Mouse (Mus musculus): ENCODE measurements around the gene Gjc1.
A peak's percentile ranks its signal among the peaks of the same experiment; 100 is the strongest.

Gene Gjc1

DNA sequence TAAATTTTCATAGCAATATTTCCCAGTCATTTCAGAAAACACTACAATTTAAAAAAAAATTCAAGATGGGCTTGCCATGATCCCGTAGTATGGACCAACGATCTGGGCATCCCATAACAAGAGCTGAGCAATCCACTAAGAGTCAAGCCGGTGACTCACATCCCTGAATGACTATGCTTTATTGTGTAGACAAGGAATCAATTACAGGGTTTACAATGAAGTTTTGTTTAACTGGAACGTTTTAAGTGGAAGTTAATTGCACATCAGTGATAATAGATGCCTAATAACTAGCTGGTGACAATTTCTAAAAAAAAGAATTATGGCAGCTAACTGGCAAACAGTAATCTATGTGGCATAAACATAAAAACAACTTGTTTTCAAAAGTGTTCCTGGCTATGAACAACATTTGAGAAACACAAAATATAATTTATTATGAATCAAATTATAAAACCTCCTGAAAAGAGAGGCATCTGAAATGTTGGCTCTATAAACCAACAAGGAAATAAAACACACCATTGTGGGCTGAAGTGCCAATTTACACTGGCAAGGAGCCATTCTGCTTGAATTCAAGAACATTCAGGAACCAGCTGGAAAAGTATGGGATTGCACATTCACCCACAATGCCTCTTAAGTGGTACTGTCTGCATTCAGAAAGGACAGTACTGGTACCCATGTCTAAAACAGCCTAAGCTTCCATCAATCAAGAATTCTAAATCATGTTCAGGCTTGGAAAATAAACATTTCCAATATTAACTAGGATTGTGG lies 8.6 kb downstream of the Gjc1 start:
- DNase-seq: peak; percentile 23

DNA sequence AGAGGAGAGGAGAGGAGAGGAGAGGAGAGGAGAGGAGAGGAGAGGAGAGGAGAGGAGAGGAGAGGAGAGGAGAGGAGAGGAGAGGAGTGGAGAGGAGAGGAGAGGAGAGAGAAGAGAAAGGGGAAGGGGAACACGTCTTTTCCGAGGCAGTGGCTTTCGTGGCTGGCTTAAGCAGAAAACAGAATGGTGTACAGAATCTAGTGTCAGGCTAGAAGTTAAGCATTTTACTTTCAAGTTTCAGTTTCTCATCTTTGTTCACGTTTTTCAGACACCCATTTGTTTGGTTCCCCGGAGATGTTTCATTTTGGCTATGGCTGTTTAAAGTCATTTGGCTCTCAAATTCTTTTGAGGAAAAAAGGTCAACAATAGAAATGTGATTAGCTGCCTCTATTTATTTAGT lies 11.3 kb downstream of the Gjc1 start:
- DNase-seq: no peak

DNA sequence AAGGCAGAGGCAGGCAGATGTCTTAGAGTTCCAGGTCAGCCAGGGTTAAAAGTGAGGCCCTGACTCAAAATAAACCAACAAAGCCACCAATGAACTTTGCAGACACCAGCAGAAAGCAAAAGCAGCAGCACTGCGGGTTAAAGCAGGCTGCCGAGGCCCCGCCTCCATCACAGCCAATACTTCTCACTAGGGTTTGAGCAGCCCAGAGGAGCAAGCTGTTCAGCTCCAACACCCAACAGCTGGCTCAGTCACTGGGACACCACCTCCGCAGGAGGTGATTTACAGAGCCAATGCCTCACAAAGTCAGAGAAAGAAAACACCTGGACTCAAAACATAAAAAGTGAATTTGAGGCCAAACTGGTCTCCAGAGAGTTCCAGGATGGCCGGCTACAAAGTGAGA lies 16.0 kb downstream of the Gjc1 start:
- DNase-seq: no peak

DNA sequence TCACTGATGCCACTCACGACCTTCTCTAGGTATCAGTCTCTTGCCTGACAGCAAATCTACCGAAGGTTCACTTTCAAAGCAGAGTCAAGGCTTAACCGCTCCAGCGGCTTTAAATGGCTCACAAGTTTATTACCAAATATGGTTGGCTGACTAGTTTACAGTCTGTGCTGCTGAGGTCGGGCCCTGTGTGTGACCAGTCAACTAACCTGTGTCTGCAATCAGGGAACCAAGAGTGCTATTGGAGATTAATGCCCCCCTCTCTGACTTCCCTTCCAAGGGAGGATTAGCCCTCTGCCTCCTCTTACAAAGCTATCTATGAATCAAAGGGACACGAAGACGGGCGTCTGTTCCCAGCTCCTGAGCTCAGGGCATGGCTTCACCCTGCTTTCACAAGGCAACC lies 25.3 kb downstream of the Gjc1 start:
- DNase-seq: no peak

DNA sequence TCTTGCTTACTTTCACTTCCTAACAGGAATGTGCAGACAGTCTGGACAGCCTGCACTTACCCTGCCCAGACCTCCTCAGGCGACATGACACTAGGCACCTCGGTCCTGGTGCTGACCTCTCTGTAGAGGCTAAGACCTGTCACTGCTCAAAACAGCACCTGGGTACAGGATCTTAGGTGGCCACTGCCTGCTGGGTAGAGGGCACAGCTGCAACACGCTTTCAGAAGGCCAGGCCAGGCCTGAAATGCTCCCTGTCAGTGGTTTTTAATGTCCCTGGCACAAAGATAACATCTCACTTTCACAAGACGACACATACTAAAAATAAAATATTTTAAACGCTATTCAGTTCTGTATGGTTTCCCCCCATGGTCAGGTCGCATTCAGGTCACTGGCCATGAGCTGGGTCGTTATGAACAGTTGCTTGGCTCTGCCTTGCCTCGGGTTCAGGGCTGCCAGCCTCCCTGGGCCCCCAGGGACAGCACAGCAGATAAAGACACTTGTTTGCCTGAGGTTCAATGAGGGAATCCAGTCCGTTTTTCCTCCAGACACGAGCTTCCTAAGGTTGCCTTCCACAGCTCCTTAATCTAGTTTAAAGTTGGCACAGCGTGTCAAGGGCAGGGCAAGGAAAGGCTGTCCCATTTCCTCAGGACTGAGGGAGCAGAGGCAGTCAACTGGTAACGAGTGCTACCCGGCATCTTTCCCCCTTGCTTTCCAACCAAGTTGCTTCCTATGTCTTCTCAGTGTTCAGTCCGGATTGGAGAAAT lies 27.6 kb downstream of the Gjc1 start:
- peak; percentile 14 for DNase-seq

DNA sequence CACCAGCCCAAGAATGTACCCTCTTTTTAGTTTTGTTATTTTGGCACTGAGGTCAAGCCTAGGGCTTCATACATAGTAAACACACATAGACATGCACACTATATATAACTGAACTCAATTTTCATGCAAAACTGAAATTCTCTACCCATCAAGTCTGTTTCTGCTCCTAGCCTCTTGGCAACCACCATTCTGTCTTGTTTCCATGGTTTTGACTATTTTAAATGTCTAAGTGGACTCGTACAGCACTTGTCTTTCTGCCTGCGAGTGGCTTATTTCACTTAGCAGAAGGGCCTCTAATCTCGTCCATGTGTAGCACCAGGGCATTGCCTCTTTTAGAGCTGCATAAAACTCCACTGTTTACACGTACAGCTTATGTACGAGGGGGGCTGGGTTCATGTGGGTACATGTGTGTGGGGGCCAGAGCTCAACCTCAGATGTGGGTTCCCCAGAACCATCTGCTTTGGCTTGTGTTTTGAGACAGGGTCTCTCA lies 31.8 kb downstream of the Gjc1 start:
- DNase-seq: no peak

DNA sequence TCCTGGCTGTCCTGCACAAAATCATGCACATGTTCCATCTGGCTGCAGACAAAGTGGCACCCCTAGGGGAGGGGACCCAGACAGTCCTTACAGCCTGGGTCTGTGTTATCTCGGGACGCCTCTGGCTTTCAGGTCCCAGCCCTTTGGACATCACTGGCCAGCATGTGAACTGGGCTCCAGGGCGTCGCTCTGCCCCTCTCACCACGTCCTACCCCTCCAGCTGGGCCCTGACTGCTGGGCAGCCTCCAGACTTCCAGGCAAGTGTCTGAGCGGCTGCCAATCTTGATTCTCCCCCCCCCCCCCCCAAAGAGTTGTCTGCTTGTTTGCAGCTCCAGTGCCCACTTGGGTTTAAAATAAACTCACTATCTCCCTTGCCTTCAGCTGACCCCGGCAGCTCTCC lies 36.1 kb downstream of the Gjc1 start:
- no peak for DNase-seq

DNA sequence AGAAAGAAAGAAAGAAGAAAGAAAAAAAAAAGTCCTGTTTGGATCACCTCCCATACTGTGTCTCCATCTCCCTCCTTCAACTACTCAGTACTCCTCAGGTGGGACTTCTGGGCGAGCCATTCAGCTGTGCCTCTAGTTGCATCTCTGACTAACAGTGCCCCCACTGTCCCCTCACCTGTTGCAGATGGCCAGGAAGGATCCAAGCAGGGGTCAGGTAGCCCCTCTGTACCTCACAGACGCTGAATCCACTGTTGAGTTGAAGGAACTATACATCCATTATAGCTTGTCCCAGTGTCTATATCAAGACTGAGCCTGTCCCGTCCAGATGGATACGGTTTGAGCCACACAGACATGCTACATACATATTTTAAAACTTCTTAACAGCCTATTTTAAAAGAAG lies 38.0 kb downstream of the Gjc1 start:
- no peak for DNase-seq

DNA sequence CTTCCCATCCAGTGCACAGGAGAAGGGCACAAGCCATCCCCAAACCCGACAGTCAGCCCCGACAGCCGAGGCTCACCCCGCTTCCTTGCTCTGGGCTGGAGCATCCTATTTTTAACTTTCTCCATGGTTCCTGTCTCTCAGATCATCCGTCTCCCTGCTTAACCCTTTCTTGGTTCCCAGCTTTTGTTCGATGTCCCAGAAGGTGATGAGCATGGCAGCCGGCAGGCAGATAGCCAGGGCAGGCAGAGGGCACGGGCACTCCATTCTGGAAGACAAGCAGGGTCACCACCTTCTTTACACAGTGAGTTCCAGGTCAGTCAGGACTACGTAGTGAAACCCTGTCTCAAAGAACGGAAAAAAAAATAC lies 38.5 kb downstream of the Gjc1 start:
- peak; percentile 20 for DNase-seq

DNA sequence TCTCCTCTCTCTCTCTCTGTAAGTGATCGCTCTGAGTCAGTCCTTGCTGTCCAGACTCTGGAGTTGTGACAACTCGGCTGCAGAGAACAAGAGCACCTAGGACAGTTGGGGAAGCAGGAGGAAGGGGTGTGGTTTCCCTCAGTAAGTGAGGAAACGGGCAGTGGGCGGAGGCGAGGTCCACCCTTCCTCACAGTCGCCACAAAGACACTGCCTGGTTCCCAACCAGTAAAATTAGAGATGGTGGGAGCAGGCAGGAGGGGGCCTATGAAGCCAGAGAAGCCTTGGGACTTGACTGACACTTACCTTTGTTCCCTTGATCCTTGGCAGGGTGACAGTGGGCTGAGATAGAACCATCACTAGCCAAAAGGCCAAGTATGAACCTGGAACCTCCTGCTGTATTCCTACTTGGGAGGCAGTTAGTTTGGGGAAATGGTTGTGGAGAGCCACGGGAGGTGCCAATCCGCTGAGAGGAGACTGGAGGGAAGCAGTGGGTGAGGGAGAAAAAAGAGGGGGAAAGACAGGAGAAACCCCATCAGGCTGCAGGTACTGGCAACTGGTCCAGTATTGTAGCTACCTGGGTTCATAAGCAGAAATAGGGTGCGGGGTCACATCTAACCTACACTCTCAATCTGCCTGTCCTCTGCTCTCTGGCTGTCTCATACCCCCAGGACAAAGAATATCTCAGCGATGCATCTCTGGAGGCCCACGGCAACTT lies 39.1 kb downstream of the Gjc1 start:
- peak; percentile 66 for DNase-seq

DNA sequence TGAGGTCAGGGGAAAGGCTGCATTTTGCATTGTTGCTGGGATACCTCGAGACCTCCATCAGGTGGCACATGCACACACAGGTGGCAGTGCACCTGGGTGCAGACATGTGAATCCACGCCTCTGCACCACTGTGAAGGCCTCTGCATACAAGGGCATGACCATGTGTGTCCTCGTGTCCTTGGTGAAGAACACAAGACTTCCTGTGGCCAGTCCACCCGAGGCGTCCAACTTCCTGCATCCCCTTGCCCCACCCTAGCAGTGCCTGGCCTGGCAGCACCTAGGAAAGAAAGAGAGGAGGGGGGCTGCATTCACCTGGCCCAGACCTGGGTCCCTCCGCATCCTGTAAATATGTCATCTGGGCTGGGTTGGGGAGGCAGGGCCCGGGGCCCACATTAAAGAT lies 39.7 kb downstream of the Gjc1 start:
- DNase-seq: no peak

DNA sequence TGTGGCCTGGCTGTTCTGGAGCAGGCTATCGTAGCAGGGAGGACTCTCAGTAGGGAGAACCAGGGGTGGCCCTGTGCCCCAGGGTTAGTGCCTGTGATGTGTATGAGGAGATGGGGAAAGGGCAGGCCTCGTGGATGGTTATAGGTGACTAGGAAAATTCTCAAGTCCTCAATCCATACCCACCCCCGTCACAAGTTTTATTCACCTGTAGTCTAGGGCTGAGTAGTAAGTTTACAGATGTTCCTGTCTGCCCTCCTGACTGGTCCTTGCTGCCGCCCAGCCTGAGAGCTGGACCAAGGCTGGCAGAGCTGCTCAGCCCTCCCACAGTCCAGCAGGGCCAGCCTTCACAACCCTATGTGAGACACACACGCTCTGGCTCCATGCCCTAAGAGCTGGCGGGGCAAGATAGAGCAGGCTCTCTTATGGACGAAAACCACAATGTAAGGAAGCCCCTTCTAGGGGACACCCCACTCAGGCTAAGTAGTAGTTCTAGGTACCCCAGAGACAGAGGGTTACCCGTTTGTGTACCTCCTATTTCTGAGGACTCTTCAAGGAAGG lies 40.3 kb downstream of the Gjc1 start:
- DNase-seq: no peak

DNA sequence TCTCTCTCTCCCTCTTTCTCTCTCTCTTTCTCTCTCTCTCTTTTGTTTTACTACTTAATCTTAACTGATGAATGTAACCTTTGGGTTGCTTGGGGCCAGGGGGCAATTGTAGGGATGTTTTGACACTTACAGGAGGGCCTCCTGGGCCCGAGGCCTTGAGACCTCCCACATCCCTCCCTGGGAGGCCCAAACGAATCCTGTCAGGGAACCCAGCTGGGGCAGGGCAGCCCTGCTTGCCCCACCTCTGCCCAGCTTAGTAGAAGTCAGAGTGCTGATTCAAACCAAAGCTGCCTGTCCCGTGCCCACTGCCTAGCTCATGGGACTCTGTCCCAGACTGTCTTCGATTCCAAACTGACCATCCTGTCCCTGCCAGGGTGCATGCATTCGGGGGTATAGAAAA lies 40.9 kb downstream of the Gjc1 start:
- DNase-seq: peak; percentile 26

DNA sequence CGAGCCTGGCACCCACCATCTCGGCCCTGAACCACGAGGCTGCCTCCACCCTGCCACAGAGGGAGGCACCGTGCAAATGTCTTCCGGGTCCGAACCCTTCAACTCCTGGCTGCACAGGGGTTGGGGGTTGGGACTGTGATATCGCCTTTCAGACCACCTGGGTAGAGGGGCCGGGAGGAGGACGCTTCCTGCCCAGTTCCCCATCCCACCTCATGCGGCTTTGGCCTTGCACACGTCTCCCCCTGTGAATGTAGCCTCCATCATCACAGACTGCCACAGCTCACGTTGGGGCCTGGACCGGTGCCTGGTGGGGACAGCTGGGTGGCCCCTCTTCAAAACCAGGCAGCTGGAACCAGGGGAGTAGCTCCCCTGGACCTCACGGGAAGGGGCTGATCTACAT lies 41.3 kb downstream of the Gjc1 start:
- DNase-seq: no peak

DNA sequence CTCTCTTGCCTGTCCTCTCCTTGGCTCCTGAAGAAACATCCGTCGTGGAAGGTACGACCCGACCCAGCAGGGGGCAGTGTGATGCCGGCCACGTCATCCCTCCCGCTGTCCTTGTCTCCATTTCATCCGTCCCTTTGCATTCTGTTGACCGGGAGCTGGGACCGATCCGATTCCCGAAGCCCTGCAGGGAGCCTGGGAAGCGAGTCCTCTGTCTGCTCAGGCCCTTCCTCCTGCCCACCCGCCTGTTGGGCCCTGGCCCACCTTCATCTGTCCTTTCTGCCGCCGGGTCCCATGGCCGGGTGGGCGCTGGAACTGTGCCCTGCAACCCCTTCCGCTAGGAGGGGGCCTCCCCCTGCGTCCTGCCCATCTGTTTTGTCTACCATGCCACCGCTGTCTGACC lies 41.9 kb downstream of the Gjc1 start:
- DNase-seq: peak; percentile 92

DNA sequence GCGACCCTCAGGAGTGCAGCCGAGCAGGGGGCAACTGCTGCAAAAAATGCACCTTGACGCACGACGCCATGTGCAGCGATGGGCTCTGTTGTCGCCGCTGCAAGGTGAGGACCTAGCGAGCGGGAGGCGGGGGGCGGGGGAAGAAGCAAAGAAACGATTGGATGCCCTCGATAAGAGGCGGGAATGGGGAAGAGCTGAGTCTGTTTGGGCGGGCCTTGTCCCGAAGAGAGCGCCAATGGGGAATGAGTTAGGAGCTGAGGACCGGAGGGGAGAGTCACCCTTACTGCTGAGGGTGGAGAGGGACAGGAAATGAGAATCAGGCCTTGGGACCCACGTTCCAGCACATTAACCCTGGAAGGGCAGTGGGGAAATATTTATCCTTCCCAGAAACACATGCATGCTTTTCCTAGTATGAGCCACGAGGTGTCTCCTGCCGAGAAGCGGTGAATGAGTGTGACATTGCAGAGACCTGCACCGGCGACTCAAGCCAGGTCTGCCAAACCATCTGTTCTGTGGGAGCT lies 44.8 kb downstream of the Gjc1 start:
- peak; percentile 94 for DNase-seq

DNA sequence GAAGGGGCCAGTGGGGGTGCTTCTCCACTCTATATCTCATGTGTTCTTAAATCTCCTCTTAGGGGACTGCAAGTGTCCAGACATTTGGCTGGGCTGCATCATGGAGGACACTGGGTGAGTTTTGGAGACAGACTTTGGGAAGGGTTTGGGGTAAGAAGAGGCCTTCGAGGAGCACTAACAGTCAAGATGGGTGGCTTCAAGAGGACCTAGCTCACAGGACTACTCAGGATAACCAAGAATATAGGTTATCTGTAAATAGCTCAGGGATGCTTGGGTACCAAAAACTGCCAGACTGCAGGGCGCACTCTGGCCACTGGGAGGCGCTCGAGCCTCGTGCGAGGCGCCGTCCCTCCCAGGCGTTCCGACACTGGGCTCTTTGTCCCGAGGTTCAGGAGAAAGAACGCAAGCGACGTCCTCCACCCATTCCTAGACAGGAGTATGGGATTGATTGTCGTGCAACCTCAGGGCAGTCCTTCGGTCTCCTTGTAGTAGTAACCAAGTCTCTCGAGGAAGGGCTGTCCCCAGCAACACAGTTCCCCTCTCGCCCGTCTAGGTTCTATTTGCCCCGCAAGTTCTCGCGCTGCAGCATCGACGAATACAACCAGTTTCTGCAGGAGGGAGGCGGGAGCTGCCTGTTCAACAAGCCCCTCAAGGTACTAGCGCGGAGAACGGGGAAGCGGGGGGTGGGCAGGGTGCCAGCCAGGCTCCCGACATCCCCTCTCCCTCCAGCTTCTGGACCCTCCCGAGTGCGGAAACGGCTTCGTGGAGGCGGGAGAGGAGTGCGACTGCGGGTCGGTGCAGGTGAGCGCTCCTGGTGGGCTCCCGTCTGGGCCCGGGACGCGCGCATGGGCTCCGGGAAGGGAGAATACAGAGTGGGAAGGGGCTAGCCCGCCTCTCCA lies 45.5 kb downstream of the Gjc1 start:
- peak; percentile 93 for DNase-seq

DNA sequence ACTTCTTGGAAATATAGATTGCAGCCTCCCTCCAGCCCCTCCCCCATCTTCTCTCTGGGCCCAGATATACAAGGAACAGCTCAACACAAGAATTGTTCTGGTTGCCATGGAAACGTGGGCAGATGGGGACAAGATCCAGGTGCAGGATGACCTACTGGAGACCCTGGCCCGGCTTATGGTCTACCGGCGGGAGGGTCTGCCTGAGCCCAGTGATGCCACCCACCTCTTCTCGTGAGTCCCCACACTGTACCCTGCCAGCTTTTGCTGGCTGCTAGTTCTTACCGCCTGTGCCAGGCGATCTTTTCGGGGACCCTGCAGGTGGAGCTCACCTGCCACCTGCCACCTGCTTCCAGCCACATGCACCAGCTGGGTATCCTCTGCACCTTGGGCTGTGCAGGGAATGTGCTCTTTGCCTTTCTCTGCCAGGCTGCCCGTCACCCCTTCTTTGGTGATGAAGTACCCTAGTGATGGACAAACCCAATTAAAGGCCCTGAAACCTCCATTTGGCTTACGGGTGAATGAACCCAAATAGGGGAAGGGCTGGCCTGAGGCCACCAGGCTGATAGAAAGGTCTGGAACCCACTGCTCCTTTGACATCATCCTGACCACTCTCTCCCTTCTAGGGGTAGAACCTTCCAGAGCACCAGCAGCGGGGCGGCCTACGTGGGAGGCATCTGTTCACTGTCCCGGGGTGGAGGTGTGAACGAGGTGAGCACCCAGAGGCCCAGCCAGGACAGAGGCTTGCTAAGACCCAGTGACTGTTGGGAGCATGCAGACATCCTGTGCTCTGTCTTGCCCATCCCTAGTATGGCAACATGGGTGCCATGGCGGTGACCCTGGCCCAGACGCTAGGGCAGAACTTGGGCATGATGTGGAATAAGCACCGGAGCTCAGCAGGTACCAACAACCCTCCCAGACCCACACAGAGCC lies 46.5 kb downstream of the Gjc1 start:
- peak; percentile 13 for DNase-seq

DNA sequence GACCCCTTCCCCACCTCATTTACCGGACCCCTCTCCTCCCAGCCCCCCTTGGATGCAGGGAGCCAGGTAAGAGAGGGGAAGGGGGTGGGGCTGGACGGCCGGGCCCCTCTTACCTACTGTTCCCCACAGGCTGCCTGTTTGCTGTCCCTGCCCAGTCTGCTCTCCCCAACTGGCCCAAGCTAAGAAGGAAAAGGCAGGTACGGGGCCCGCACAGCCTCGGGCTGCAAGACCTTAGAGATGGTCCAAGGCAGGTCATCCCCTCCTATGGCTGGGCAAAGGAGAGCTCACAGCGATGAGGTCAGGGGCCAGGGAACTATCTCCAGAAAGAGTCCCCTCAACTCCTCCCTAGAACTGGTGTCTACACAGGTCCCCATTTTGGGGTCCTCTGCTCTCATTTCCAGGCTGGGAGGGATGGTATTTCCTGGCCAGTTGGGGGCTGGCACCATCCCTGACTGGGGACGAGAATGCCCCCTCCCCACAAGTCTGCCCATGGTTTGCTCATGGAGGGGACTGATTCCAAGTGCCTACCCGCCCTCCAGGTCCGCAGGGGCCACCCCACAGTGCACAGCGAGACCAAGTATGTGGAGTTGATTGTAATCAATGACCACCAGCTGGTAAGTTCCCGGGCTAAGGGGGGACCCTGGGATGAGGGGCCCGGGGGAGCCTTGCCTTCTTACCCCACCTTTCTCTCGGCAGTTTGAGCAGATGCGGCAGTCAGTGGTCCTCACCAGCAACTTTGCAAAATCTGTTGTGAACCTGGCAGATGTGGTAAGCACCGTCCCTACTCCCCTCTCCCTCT lies 47.4 kb downstream of the Gjc1 start:
- no peak for DNase-seq
